Mouse (Mus musculus) frontal cortex, postnatal 36 days (tissue): ENCODE data around the gene Gm21860.
A peak's percentile ranks its signal among the peaks of the same experiment; 100 is the strongest.
"Not testable (repeated sequence)": the region's sequence is repeated elsewhere in the genome, so short reads cannot be mapped to it uniquely, and the experiment has no call there.

Experiments used
- DNase-seq, 2 experiments: peaks; one replicate each; pipeline ENCODE4 v3.0.0; 2022; ENCODE audit warnings: low spot score in 2 of 2

Gm21860 gene

DNA sequence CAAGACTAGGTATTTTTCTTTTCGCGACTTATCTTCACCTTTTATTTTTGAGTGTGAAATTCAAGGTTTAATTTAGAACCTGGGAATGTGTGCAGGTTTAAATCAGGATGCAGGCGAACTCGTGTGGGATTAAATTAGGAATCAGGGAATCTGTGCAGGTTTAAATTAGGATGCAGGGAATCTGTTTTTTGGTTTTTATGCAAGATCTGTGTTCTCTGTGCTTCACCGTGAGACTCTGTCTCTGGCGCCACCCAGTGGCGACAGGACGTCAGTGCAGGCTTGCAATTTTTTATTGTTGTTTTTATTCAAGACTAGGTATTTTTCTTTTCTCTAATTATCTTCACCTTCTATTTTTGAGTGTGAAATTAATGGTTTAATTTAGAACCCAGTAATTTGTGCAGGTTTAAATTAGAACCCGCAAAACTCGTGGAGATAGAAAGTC is 22.5 kb downstream of the Gm21860 start:
- peak; percentile 27 to 81 for DNase-seq

DNA sequence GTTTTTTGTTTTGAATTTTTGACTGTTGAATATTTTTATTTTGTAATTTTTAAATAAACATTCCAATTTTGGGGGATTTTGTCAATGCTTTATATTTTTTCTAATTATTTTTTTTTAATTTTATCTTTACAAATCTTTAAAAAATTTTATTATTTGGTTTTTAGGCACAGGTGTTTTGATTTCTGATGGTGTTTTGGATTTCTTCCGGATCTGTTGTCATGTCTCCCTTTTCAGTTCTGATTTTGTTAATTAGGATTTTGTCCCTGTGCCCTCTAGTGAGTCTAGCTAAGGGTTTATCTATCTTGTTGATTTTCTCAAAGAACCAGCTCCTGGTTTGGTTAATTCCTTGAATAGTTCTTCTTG is 23.0 kb downstream of the Gm21860 start:
- not testable (repeated sequence) for DNase-seq

DNA sequence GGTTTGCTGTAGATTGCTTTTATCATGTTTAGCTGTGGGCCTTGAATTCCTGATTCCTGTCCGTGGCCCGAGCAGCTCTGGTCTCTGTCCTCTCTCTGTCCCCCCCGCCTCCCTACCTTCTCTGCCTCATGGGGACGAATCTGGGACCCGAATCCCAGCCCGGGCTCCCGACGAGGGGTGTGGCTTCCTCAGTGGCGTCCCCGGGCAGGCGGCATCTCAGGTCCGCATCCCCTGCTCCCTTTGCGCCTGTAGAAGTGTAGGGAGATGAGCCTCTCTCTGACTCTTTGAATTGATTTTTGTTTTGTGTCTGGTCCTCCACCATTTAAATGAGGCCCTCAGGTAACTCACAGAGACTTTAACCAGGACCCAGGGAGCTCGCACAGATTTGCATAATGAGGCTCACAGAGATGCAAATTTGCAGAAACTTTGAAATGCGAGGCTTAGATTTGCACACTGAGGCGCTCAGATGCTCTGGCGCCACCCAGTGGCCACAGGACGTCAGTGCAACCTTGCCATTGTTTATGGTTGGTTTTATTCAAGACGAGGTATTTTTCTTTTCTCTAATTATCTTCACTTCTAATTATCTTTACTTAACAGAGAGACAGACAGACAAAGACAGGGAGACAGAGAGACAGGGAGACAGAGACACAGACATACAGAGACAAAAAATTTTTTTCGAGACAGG is 23.6 kb downstream of the Gm21860 start:
- not testable (repeated sequence) for DNase-seq

DNA sequence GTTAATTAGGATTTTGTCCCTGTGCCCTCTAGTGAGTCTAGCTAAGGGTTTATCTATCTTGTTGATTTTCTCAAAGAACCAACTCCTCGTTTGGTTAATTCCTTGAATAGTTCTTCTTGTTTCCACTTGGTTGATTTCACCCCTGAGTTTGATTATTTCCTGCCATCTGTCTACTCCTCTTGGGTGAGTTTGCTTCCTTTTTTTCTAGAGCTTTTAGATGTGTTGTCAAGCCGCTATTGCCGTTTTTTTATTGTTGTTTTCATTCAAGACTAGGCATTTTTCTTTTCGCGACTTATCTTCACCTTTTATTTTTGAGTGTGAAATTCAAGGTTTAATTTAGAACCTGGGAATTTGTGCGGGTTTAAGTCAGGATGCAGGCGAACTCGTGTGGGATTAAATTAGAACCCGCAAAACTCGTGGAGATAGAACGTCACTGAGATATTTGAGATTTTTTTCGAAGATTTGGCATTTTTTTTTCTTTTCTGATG is 24.8 kb downstream of the Gm21860 start:
- not testable (repeated sequence) for DNase-seq

DNA sequence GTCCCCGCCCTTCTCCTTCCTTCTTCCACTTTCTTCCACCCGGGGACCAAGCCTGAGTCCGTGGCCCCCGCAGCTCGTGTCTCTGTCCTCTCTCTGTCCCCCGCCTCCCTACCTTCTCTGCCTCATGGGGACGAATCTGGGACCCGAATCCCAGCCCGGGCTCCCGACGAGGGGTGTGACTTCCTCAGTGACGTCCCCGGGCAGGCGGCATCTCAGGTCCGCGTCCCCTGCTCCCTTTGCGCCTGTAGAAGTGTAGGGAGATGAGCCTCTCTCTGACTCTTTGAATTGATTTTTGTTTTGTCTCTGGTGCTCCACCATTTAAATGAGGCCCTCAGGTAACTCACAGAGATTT is 25.7 kb downstream of the Gm21860 start:
- not testable (repeated sequence) for DNase-seq

DNA sequence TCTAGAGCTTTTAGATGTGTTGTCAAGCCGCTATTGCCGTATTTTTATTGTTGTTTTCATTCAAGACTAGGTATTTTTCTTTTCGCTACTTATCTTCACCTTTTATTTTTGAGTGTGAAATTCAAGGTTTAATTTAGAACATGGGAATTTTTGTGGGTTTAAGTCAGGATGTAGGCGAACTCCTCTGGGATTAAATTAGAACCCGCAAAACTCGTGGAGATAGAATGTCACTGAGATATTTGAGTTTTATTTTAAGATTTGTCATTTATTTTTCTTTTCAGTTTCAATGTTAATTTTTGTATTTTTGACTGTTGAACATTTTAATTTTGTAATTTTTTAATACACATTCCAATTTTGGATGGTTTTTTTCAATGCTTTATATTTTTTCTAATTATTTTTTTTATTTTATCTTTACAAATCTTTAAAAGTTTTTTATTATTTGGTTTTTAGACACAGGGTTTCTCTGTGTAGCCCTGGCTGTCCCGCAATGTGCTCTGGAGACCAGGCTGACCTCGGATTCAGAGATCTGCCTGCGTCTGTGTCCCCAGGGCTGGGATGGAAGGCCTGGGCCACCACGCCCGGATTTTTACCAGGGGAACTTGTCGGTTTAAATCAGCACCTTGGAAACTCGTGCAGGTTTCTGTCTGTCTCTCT is 26.2 kb downstream of the Gm21860 start:
- DNase-seq: peak in 1 of 2 experiments; percentile 15

DNA sequence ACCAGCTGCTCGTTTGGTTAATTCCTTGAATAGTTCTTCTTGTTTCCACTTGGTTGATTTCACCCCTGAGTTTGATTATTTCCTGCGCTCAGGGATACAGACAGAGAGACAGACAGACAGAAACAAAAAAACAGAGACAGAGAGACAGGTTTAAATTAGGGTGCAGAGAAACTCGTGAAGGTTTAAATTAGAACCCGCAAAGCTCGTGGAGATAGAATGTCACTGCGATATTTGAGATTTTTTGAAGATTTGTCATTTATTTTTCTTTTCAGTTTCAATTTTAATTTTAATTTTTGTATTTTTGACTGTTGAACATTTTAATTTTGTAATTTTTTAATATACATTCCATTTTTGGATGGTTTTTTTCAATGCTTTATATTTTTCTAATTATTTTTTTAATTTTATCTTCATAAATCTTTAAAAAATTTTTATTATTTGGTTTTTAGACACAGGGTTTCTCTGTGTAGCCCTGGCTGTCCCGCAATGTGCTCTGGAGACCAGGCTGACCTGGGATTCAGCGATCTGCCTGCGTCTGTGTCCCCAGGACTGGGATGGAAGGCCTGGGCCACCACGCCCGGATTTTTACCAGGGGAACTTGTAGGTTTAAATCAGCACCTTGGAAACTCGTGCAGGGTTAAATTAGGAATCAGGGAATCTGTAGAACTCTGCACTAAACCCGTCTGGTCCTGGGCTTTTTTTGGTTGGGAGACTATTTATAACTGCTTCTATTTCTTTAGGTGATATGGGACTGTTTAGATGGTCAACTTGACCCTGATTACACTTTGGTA is 27.3 kb downstream of the Gm21860 start:
- DNase-seq: not testable (repeated sequence)

DNA sequence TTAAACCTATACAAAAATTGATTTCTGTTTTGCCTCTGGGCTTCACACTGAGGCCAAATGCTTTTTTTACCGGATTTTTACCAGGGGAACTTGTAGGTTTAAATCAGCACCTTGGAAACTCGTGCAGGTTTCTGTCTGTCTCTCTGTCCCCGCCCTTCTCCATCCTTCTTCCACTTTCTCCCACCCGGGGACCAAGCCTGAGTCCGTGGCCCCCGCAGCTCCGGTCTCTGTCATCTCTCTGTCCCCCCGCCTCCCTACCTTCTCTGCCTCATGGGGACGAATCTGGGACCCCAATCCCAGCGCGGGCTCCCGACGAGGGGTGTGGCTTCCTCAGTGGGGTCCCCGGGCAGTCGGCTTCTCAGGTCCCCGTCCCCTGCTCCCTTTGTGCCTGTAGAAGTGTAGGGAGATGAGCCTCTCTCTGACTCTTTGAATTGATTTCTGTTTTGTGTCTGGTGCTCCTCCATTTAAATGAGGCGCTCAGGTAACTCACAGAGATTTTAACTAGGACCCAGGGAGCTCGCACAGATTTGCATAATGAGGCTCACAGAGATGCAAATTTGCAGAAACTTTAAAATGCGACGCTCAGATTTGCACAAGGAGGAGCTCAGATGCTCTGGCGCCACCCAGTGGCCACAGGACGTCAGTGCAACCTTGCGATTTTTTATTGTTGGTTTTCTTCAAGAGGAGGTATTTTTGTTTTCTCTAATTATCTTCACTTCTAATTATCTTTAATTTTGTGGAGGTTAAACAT is 28.7 kb downstream of the Gm21860 start:
- DNase-seq: not testable (repeated sequence)

DNA sequence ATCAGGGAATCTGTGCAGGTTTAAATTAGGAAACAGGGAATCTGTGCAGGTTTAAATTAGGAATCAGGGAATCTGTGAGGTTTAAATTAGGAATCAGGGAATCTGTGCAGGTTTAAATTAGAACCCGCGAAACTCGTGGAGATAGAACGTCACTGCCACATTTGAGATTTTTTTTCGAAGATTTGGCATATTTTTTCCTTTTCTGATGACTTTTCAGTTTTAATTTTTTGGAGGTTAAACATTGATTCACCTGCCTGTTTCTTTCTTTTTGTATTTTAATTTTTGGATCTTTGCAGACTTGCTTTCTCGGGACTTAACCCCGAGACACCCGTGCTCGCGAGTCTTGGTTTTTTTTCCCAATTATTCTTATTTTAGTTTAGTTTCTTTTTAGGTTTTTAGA is 29.5 kb downstream of the Gm21860 start:
- not testable (repeated sequence) for DNase-seq

DNA sequence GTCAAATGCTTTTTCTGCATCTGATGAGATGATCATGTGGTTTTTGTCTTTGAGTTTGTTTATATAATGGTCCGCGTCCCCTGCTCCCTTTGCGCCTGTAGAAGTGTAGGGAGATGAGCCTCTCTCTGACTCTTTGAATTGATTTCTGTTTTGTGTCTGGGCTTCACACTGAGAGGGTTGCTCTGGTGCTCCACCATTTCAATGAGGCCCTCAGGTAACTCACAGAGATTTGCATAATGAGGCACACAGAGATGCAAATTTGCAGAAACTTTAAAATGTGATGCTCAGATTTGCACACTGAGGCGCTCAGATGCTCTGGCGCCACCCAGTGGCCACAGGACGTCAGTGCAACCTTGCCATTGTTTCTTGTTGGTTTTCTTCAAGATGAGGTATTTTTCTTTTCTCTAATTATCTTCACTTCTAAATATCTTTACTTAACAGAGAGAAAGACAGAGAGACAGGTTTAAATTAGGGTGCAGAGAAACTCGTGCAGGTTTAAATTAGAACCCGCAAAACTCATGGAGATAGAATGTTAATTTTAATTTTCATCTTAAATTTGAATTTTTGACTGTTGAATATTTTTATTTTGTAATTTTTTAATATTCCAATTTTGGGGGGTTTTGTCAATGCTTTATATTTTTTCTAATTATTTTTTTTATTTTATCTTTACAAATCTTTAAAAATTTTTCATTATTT is 30.5 kb downstream of the Gm21860 start:
- DNase-seq: peak in 1 of 2 experiments; percentile 6

DNA sequence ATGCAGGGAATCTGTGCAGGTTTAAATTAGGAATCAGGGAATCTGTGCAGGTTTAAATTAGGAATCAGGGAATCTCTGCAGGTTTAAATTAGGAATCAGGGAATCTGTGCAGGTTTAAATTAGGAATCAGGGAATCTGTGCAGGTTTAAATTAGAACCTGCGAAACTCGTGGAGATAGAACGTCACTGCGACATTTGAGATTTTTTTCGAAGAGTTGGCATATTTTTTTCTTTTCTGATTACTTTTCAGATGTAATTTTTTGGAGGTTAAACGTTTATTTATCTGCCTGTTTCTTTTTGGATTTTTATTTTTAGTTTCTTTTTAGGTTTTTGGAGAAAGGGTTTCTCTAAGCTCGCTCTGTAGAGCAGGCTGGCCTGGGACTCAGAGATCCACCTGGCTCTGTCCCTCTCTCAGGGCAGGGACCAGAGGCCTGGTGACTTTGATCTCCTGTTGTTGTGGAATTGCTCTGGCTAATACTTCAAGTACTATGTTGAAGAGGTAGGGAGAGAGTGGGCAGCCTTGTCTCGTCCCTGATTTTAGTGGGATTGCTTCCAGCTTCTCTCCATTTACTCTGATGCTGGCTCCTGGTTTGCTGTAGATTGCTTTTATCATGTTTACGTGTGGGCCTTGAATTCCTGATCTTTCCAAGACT is 31.2 kb downstream of the Gm21860 start:
- DNase-seq: peak; percentile 24 to 53

DNA sequence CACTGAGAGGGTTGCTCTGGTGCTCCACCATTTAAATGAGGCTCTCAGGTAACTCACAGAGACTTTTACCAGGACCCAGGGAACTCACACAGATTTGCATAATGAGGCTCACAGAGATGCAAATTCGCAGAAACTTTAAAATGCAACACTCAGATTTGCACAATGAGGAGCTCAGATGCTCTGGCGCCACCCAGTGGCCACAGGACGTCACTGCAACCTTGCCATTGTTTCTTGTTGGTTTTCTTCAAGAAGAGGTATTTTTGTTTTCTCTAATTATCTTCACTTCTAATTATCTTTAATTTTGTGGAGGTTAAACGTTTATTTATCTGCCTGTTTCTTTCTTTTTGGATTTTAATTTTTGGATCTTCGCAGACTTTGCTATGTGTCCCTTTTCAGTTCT is 34.1 kb downstream of the Gm21860 start:
- not testable (repeated sequence) for DNase-seq

DNA sequence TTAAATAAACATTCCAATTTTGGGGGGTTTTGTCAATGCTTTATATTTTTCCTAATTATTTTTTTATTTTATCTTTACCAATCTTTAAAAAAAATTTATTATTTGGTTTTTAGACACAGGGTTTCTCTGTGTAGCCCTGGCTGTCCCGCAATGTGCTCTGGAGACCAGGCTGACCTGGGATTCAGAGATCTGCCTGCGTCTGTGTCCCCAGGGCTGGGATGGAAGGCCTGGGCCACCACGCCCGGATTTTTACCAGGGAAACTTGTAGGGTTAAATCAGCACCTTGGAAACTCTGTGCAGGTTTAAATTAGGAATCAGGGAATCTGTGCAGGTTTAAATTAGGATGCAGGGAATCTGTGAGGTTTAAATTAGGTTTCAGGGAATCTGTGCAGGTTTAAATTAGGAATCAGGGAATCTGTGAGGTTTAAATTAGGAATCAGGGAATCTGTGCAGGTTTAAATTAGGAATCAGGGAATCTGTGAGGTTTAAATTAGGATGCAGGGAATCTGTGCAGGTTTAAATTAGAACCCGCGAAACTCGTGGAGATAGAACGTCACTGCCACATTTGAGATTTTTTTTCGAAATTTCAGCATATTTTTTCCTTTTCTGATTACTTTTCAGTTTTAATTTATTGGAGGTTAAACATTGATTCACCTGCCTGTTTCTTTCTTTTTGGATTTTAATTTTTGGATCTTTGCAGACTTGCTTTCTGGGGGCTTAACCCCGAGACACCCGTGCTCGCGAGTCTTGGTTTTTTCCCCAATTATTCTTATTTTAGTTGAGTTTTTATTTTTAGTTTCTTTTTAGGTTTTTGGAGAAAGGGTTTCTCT is 35.0 kb downstream of the Gm21860 start:
- DNase-seq: not testable (repeated sequence)

DNA sequence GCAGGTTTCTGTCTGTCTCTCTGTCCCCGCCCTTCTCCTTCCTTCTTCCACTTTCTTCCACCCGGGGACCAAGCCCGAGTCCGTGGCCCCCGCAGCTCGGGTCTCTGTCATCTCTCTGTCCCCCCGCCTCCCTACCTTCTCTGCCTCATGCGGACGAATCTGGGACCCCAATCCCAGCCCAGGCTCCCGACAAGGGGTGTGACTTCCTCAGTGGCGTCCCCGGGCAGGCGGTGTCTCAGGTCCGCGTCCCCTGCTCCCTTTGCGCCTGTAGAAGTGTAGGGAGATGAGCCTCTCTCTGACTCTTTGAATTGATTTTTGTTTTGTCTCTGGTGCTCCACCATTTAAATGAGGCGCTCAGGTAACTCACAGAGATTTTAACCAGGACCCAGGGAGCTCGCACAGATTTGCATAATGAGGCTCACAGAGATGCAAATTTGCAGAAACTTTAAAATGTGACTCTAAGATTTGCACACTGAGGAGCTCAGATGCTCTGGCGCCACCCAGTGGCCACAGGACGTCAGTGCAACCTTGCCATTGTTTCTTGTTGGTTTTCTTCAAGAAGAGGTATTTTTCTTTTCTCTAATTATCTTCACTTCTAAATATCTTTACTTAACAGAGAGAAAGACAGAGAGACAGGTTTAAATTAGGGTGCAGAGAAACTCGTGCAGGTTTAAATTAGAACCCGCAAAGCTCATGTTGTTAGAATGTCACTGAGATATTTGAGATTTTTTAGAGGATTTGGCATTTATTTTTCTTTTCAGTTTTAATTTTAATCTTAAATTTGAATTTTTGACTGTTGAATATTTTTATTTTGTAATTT is 35.8 kb downstream of the Gm21860 start:
- DNase-seq: peak; percentile 69 to 75

DNA sequence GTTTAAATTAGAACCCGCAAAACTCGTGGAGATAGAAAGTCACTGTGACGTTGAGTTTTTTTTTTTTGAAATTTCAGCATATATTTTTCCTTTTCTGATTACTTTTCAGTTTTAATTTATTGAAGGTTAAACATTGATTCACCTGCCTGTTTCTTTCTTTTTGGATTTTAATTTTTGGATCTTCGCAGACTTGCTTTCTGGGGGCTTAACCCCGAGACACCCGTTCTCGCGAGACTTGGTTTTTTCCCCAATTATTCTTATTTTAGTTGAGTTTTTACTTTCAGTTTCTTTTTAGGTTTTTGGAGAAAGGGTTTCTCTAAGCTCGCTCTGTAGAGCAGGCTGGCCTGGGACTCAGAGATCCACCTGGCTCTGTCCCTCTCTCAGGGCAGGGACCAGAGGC is 36.6 kb downstream of the Gm21860 start:
- DNase-seq: not testable (repeated sequence)

DNA sequence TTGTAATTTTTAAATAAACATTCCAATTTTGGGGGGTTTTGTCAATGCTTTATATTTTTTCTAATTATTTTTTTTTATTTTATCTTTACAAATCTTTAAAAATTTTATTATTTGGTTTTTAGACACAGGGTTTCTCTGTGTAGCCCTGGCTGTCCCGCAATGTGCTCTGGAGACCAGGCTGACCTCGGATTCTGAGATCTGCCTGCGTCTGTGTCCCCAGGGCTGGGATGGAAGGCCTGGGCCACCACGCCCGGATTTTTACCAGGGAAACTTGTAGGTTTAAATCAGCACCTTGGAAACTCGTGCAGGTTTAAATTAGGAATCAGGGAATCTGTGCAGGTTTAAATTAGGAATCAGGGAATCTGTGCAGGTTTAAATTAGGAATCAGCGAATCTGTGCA is 37.1 kb downstream of the Gm21860 start:
- not testable (repeated sequence) for DNase-seq
